Mouse (Mus musculus): ENCODE results near the gene E130114P18Rik.

DNA sequence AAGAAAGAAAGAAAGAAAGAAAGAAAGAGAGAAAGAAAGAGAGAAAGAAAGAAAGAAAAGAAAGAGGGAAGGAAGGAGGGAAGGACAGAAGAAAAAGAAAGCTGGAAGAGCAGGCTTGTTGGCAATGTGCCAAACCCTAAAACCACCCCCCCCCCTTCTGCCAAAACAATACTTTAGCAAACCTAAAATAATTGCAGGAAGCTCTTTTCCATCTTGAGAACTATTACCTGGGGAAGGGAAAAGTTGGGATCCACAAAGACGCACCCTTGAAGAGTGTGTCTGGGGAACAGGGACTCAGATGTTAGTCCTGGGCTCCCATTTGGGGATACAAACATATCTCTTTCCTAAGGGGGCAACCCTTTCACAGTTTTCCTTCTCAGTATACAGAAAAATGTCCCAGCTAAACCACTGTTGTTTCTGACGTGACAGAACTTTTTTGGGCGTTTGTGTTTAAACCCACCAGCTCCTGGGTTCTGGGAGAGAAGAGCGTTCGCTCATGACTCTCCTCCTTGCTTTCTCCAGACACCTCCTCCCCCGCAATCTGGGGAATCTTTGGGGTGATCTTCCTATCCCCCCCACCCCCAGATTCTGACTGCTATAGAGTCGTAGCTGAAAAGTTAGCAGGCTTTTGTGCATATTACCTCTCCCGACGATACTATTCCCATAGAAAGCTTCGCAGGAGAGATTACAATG, 1.3 kb downstream of the E130114P18Rik start:
- no peak for TF ChIP-seq CTCF (IDR thresholded peaks at IDR 0.05; ENCODE audit: borderline replicate concordance, extremely low read depth, insufficient read depth, insufficient read length)
- TF ChIP-seq POLR2A (IDR thresholded peaks at IDR 0.05; ENCODE audit: borderline replicate concordance, extremely low read depth, insufficient read depth, insufficient read length, poor library complexity, severe bottlenecking) = no peak
